In genomic region chr4:129513891-129514290, GRCm38 (mm10) we compare ENCODE assay signal across 1 mouse cellular context.
TF ChIP-seq lines count a peak whose summit lies in the region.

No protein-coding gene starts in this region.

TF ChIP-seq in CH12.LX, 34 proteins besides CTCF, POLR2A, EP300 and RAD21:
- TF ChIP-seq CHD1 (IDR thresholded peaks at IDR 0.05; ENCODE audit: low read depth, low read length) (no peak), E2F4 (IDR thresholded peaks at IDR 0.05; ENCODE audit: insufficient replicate concordance, low read depth, low read length) (no peak)
TF ChIP-seq in CH12.LX: peak in this region for 0.
